Mouse (Mus musculus) embryonic facial prominence, embryonic 11.5 days (tissue): ENCODE measurements at regions not wholly inside any gene's neighbourhood (a gene's known extent, or its start where the extent isn't known, plus 50 kb on each side); places are given as distances from the start of the nearest gene placed in this dataset.

Experiments
- ATAC-seq: fragments of 200-750 bp; cut with Nextera tagmentation; replicated peaks from 2 replicates; pipeline ENCODE4 v1.8.0; 2017; ENCODE audit warnings: low read depth; ENCODE audit not compliant: insufficient number of reproducible peaks, low FRiP score, low TSS enrichment
- DNase-seq: peaks from one replicate; pipeline ENCODE4 v3.0.0-alpha.2; 2015; ENCODE audit warnings: low spot score
- H3K27ac ChIP-seq: fragments of 300-500 bp; sonication (generic); replicated peaks from 2 replicates; pipeline ENCODE4 v1.5.1; 2014; ENCODE audit warnings: mild to moderate bottlenecking, low read depth, low read length, control low read depth
- H3K27me3 ChIP-seq: fragments of 300-500 bp; sonication (generic); 2 replicates; pipeline ENCODE4 v1.6.1; 2014; ENCODE audit warnings: mild to moderate bottlenecking, low read length, moderate library complexity, mixed read lengths; ENCODE audit not compliant: control insufficient read depth, insufficient read depth
- H3K36me3 ChIP-seq: fragments of 300-500 bp; sonication (generic); replicated peaks from 2 replicates; pipeline ENCODE4 v1.6.1; 2014; ENCODE audit warnings: low read depth, mild to moderate bottlenecking, low read length, moderate library complexity, mixed read lengths; ENCODE audit not compliant: control insufficient read depth, insufficient read depth
- H3K4me1 ChIP-seq: fragments of 300-500 bp; sonication (generic); 2 replicates; pipeline ENCODE4 v1.6.1; 2014; ENCODE audit warnings: low read length, mixed read lengths; ENCODE audit not compliant: control insufficient read depth, insufficient read depth
- H3K4me2 ChIP-seq: fragments of 300-500 bp; sonication (generic); 2 replicates; pipeline ENCODE4 v1.6.1; 2014; ENCODE audit warnings: low read depth, mild to moderate bottlenecking, control low read depth, low read length, moderate library complexity
- H3K4me3 ChIP-seq: fragments of 300-500 bp; sonication (generic); 2 replicates; pipeline ENCODE4 v1.5.1; 2014; ENCODE audit warnings: low read depth, low read length, control low read depth
- H3K9ac ChIP-seq: fragments of 300-500 bp; sonication (generic); replicated peaks from 2 replicates; pipeline ENCODE4 v1.6.1; 2014; ENCODE audit warnings: mild to moderate bottlenecking, control low read depth, low read length
- H3K9me3 ChIP-seq: fragments of 300-500 bp; sonication (generic); replicated peaks from 2 replicates; pipeline ENCODE4 v1.6.1; 2016; ENCODE audit warnings: mild to moderate bottlenecking, low read length, inconsistent platforms, mixed read lengths; ENCODE audit not compliant: control insufficient read depth
- WGBS: fragments of 180-500 bp; shearing (Covaris S2); extraction: QIAGEN DNeasy Blood & Tissue Kit; methylation state at CpG from one replicate; pipeline ENCODE4 v1.1.7; 2014; 5-methylcytosine and 5-hydroxymethylcytosine counted together

GRCm38 (mm10) chr13:60237091-60237490 lies 59.9 kb upstream of the Gas1 start:
- no peak overlapping the region for H3K27ac ChIP-seq
- no peak overlapping the region for H3K4me3 ChIP-seq
- WGBS, result 89% methylated on average over 3 of the region's 3 CpGs

GRCm38 (mm10) chr13:60242447-60243109 lies 65.4 kb upstream of the Gas1 start:
- Histone ChIP-seq H3K27me3 (no peaks in the 10 kb centered on the region), H3K36me3 (no peaks in the 10 kb centered on the region), H3K4me3 (no peak overlapping the region), H3K4me1 (peaks cover 2% of the 10 kb centered on the region; the same call in 1 of the 2 replicates), H3K9me3 (no peaks in the 10 kb centered on the region), H3K4me2 (peak overlapping the region; percentile 19; the same call in 1 of the 2 replicates), H3K9ac (no peak overlapping the region; the same call in none of the 2 replicates), H3K27ac (peak overlapping the region; percentile 91)
- ATAC-seq, result peak; percentile 87
- peak; percentile 82 for DNase-seq
- 23% methylated on average over 8 of the region's 8 CpGs for WGBS

More at GRCm38 (mm10) chr13:60237091-60237490, 59.9 kb upstream of the Gas1 start:
- H3K9ac ChIP-seq, result no peak overlapping the region
- ATAC-seq, result no peak
- no peak for DNase-seq
- H3K36me3 ChIP-seq, result no peaks in the 10 kb centered on the region
- no peaks in the 10 kb centered on the region for H3K9me3 ChIP-seq
- H3K4me1 ChIP-seq, result peaks cover 5% of the 10 kb centered on the region
- no peaks in the 10 kb centered on the region for H3K27me3 ChIP-seq
- H3K4me2 ChIP-seq, result no peak overlapping the region

GRCm38 (mm10) chr13:60243110-60243481 lies 65.9 kb upstream of the Gas1 start:
- H3K9ac ChIP-seq, result no peak overlapping the region; the same call in 1 of the 2 replicates
- no peaks in the 10 kb centered on the region for H3K36me3 ChIP-seq
- H3K4me3 ChIP-seq, result no peak overlapping the region
- DNase-seq (no peak), ATAC-seq (no peak)
- H3K27me3 ChIP-seq, result no peaks in the 10 kb centered on the region
- 24% methylated on average over 4 of the region's 4 CpGs for WGBS
- no peak overlapping the region for H3K4me2 ChIP-seq
- peak overlapping the region; percentile 91 for H3K27ac ChIP-seq
- H3K4me1 ChIP-seq, result peaks cover 2% of the 10 kb centered on the region; the same call in 1 of the 2 replicates
- no peaks in the 10 kb centered on the region for H3K9me3 ChIP-seq

GRCm38 (mm10) chr13:60255162-60255561 lies 78.0 kb upstream of the Gas1 start:
- no peaks in the 10 kb centered on the region for H3K27me3 ChIP-seq
- H3K36me3 ChIP-seq, result no peaks in the 10 kb centered on the region
- ATAC-seq (no peak), DNase-seq (no peak)
- H3K9ac ChIP-seq, result peak overlapping the region; percentile 22; the same call in 1 of the 2 replicates
- H3K4me2 ChIP-seq, result no peak overlapping the region
- WGBS, result 23% methylated on average over 7 of the region's 7 CpGs
- no peak overlapping the region for H3K4me3 ChIP-seq
- H3K27ac ChIP-seq, result peak overlapping the region; percentile 72
- H3K9me3 ChIP-seq, result no peaks in the 10 kb centered on the region
- H3K4me1 ChIP-seq, result peaks cover 5% of the 10 kb centered on the region

- Histone ChIP-seq H3K4me2 (no peak overlapping the region), H3K36me3 (no peaks in the 10 kb centered on the region), H3K4me1 (peaks cover 5% of the 10 kb centered on the region), H3K27me3 (no peaks in the 10 kb centered on the region), H3K4me3 (no peak overlapping the region), H3K9me3 (no peaks in the 10 kb centered on the region), H3K9ac (no peak overlapping the region), H3K27ac (peak overlapping the region; percentile 72)
- ATAC-seq, result peak; percentile 74; the same call in 1 of the 2 replicates
- DNase-seq, result peak; percentile 84
- WGBS, result 23% methylated on average over 7 of the region's 7 CpGs
Observed at GRCm38 (mm10) chr13:60255715-60256114, 78.5 kb upstream of the Gas1 start.

- H3K27ac ChIP-seq, result 0 out of 2 replicates have a peak overlapping the region, but pooled peaks have one; percentile 72
- no peak for ATAC-seq
Observed at GRCm38 (mm10) chr13:60256997-60257396, 79.8 kb upstream of the Gas1 start.

GRCm38 (mm10) chr13:60257878-60258277 lies 80.7 kb upstream of the Gas1 start:
- Histone ChIP-seq H3K9ac (no peak overlapping the region), H3K36me3 (no peaks in the 10 kb centered on the region), H3K4me3 (no peak overlapping the region), H3K27me3 (no peaks in the 10 kb centered on the region), H3K27ac (no peak overlapping the region; the same call in 1 of the 2 replicates), H3K4me2 (no peak overlapping the region), H3K4me1 (peaks cover 5% of the 10 kb centered on the region), H3K9me3 (no peaks in the 10 kb centered on the region)
- DNase-seq, result peak; percentile 30
- WGBS, result 49% methylated on average over 3 of the region's 3 CpGs
- no peak for ATAC-seq

More at GRCm38 (mm10) chr13:60256997-60257396, 79.8 kb upstream of the Gas1 start:
- H3K27me3 ChIP-seq, result no peaks in the 10 kb centered on the region
- WGBS, result 40% methylated on average over 8 of the region's 8 CpGs
- peaks cover 5% of the 10 kb centered on the region for H3K4me1 ChIP-seq
- H3K9me3 ChIP-seq, result no peaks in the 10 kb centered on the region
- no peaks in the 10 kb centered on the region for H3K36me3 ChIP-seq
- H3K4me2 ChIP-seq, result no peak overlapping the region
- no peak overlapping the region for H3K9ac ChIP-seq
- H3K4me3 ChIP-seq, result no peak overlapping the region
- peak; percentile 33 for DNase-seq

- Histone ChIP-seq H3K27me3 (no peaks in the 10 kb centered on the region), H3K4me1 (no peaks in the 10 kb centered on the region), H3K27ac (no peak overlapping the region), H3K4me2 (no peak overlapping the region), H3K9me3 (no peaks in the 10 kb centered on the region), H3K36me3 (no peaks in the 10 kb centered on the region), H3K4me3 (no peak overlapping the region), H3K9ac (no peak overlapping the region)
- no peak for DNase-seq
- ATAC-seq, result no peak
- 81% methylated on average over 11 of the region's 11 CpGs for WGBS
Observed at GRCm38 (mm10) chr13:60262449-60263028, 85.4 kb upstream of the Gas1 start.
